Mouse (Mus musculus) forebrain, postnatal 0 days (tissue): ENCODE measurements around the gene Pi4kb. TPM values are rescaled to one million over a fixed set of nuclear protein-coding genes. Genes with fewer than 3 reads are reported as not detected.

Experiments
- ATAC-seq: fragments of 200-750 bp; cut with Nextera tagmentation; 2 replicates; pipeline ENCODE4 v1.8.0; 2017; ENCODE audit warnings: mild to moderate bottlenecking, moderate library complexity
- DNase-seq: peaks from one replicate; pipeline ENCODE4 v3.0.0-alpha.2; 2015
- H3K27ac ChIP-seq: fragments of 300-500 bp; sonication (generic); 2 replicates; pipeline ENCODE4 v1.5.1; 2014; ENCODE audit warnings: low read depth, mild to moderate bottlenecking, antibody characterized with exemption, low read length, moderate library complexity, mixed read lengths
- H3K27me3 ChIP-seq: fragments of 300-500 bp; sonication (generic); 2 replicates; pipeline ENCODE4 v1.6.1; 2014; ENCODE audit warnings: mild to moderate bottlenecking, low read length, mixed read lengths; ENCODE audit not compliant: insufficient read depth
- H3K36me3 ChIP-seq: fragments of 300-500 bp; sonication (generic); 2 replicates; pipeline ENCODE4 v1.6.1; 2014; ENCODE audit warnings: mild to moderate bottlenecking, moderate library complexity; ENCODE audit not compliant: insufficient read depth
- H3K4me1 ChIP-seq: fragments of 300-500 bp; sonication (generic); 2 replicates; pipeline ENCODE4 v1.6.1; 2014; ENCODE audit warnings: antibody characterized with exemption; ENCODE audit not compliant: insufficient read depth
- H3K4me2 ChIP-seq: fragments of 300-500 bp; sonication (generic); 2 replicates; pipeline ENCODE4 v1.6.1; 2014; ENCODE audit warnings: low read depth, mild to moderate bottlenecking, moderate library complexity
- H3K4me3 ChIP-seq: fragments of 300-500 bp; sonication (generic); 2 replicates; pipeline ENCODE4 v1.5.1; 2014; ENCODE audit warnings: low read depth, low read length, mixed read lengths
- H3K9ac ChIP-seq: fragments of 300-500 bp; sonication (generic); 2 replicates; pipeline ENCODE4 v1.6.1; 2014; ENCODE audit warnings: mild to moderate bottlenecking
- H3K9me3 ChIP-seq: fragments of 300-500 bp; sonication (generic); 2 replicates; pipeline ENCODE4 v1.6.1; 2016; ENCODE audit warnings: low read length
- CTCF ChIP-seq: sonication (generic); IDR thresholded peaks from 2 replicates; pipeline ENCODE4 v1.5.1; 2016; ENCODE audit warnings: antibody characterized with exemption, control low read depth, low read depth
- WGBS: fragments of 180-500 bp; shearing (Covaris S2); extraction: QIAGEN DNeasy Blood & Tissue Kit; methylation state at CpG from one replicate; pipeline ENCODE4 v1.1.7; 2014; 5-methylcytosine and 5-hydroxymethylcytosine counted together
- polyA plus RNA-seq: library from polyadenylated mRNA; unstranded; fragments of >200 nt; fragmentation: Nextera tagmentation; extraction: Ambion mirVana; gene quantifications from 2 replicates; pipeline ENCODE4 v1.2.1, GENCODE M21; 2015
- total RNA-seq: library from RNA; depleted of rRNA; stranded (reverse); fragments of >200 nt; gene quantifications from 2 replicates; pipeline ENCODE4 v1.2.3, GENCODE M21; 2014

Gene Pi4kb
- total and polyA plus RNA-seq, 2 experiments from 2014 or later = 24.6 to 79.8 TPM

- Histone ChIP-seq H3K9ac (peak overlapping the region; percentile 95), H3K36me3 (no peaks in the 10 kb centered on the region), H3K27ac (no peak overlapping the region), H3K4me3 (peak overlapping the region; percentile 87), H3K27me3 (no peaks in the 10 kb centered on the region), H3K4me1 (peaks cover 12% of the 10 kb centered on the region), H3K9me3 (no peaks in the 10 kb centered on the region), H3K4me2 (peak overlapping the region; percentile 70)
- ATAC-seq (no peak; the same call in none of the 2 replicates), DNase-seq (no peak)
- 19% methylated on average over 9 of the region's 9 CpGs for WGBS
- TF ChIP-seq CTCF = no peak
Measured at GRCm38 (mm10) chr3:94974026-94974527, 454 bp upstream of the Pi4kb start.

- H3K4me1 ChIP-seq = no peaks in the 10 kb centered on the region
- 89% methylated on average over 11 of the region's 11 CpGs for WGBS
- no peak overlapping the region for H3K27ac ChIP-seq
- H3K27me3 ChIP-seq = no peaks in the 10 kb centered on the region
- DNase-seq = no peak
- H3K4me3 ChIP-seq = no peak overlapping the region
- TF ChIP-seq CTCF = no peak
- no peak for ATAC-seq
- no peak overlapping the region for H3K9ac ChIP-seq
- H3K4me2 ChIP-seq = no peak overlapping the region
- peaks cover 42% of the 10 kb centered on the region for H3K36me3 ChIP-seq
- no peaks in the 10 kb centered on the region for H3K9me3 ChIP-seq
Measured at GRCm38 (mm10) chr3:94984312-94984711, 9.8 kb downstream of the Pi4kb start.

- Histone ChIP-seq H3K4me1 (no peaks in the 10 kb centered on the region), H3K27ac (no peak overlapping the region), H3K36me3 (peaks cover 42% of the 10 kb centered on the region), H3K9me3 (no peaks in the 10 kb centered on the region), H3K9ac (no peak overlapping the region), H3K4me2 (no peak overlapping the region), H3K27me3 (no peaks in the 10 kb centered on the region), H3K4me3 (no peak overlapping the region)
- DNase-seq (no peak), ATAC-seq (no peak)
- no peak for TF ChIP-seq CTCF
- WGBS = 95% methylated on average over 2 of the region's 2 CpGs
Measured at GRCm38 (mm10) chr3:94985513-94985912, 11.0 kb downstream of the Pi4kb start.

- no peak overlapping the region for H3K4me3 ChIP-seq
- H3K36me3 ChIP-seq = peaks cover 39% of the 10 kb centered on the region
- DNase-seq (no peak), ATAC-seq (no peak)
- H3K9ac ChIP-seq = no peak overlapping the region
- no peak overlapping the region for H3K4me2 ChIP-seq
- no peak for TF ChIP-seq CTCF
- H3K9me3 ChIP-seq = no peaks in the 10 kb centered on the region
- no peaks in the 10 kb centered on the region for H3K27me3 ChIP-seq
- no peaks in the 10 kb centered on the region for H3K4me1 ChIP-seq
- H3K27ac ChIP-seq = no peak overlapping the region
Measured at GRCm38 (mm10) chr3:94987578-94987977, 13.0 kb downstream of the Pi4kb start.

- WGBS = 38% methylated on average over 9 of the region's 9 CpGs
- no peak for DNase-seq
- no peak for TF ChIP-seq CTCF
Measured at GRCm38 (mm10) chr3:94989159-94989761, 14.7 kb downstream of the Pi4kb start.

GRCm38 (mm10) chr3:94996946-94997345 is 22.4 kb downstream of the Pi4kb start:
- H3K4me3 ChIP-seq = no peak overlapping the region
- H3K27ac ChIP-seq = no peak overlapping the region
- H3K9ac ChIP-seq = no peak overlapping the region
- no peaks in the 10 kb centered on the region for H3K4me1 ChIP-seq
- WGBS = 48% methylated on average over 2 of the region's 2 CpGs
- H3K27me3 ChIP-seq = no peaks in the 10 kb centered on the region
- DNase-seq = peak; percentile 88
- peak; percentile 54 for ATAC-seq
- no peaks in the 10 kb centered on the region for H3K9me3 ChIP-seq
- peaks cover 85% of the 10 kb centered on the region for H3K36me3 ChIP-seq
- no peak overlapping the region for H3K4me2 ChIP-seq
- peak; percentile 93 for TF ChIP-seq CTCF

More at GRCm38 (mm10) chr3:94989159-94989761, 14.7 kb downstream of the Pi4kb start:
- Histone ChIP-seq H3K4me2 (no peak overlapping the region), H3K9ac (no peak overlapping the region), H3K4me3 (no peak overlapping the region), H3K27ac (no peak overlapping the region), H3K27me3 (no peaks in the 10 kb centered on the region), H3K36me3 (peaks cover 50% of the 10 kb centered on the region), H3K9me3 (no peaks in the 10 kb centered on the region), H3K4me1 (no peaks in the 10 kb centered on the region)
- ATAC-seq = no peak

- no peak overlapping the region for H3K9ac ChIP-seq
- no peaks in the 10 kb centered on the region for H3K4me1 ChIP-seq
- H3K27ac ChIP-seq = no peak overlapping the region
- peak; percentile 14 for DNase-seq
- no peaks in the 10 kb centered on the region for H3K9me3 ChIP-seq
- peak; percentile 49; the same call in 1 of the 2 replicates for ATAC-seq
- 29% methylated on average over 4 of the region's 4 CpGs for WGBS
- no peaks in the 10 kb centered on the region for H3K27me3 ChIP-seq
- TF ChIP-seq CTCF = no peak
- H3K4me2 ChIP-seq = no peak overlapping the region
- peaks cover 79% of the 10 kb centered on the region for H3K36me3 ChIP-seq
- no peak overlapping the region for H3K4me3 ChIP-seq
Measured at GRCm38 (mm10) chr3:95002569-95002968, 28.0 kb downstream of the Pi4kb start.
